Mouse (Mus musculus) limb, embryonic 14.5 days (tissue): ENCODE data around the gene Snap47. TPM values are rescaled to one million over a fixed set of nuclear protein-coding genes. Genes with fewer than 3 reads are reported as not detected.
A peak's percentile ranks its signal among the peaks of the same experiment; 100 is the strongest.

ENCODE experiments used
- ATAC-seq: fragments of 200-750 bp; cut with Nextera tagmentation; 2 replicates; pipeline ENCODE4 v1.8.0; 2017; ENCODE audit warnings: low read depth, moderate number of reproducible peaks, moderate TSS enrichment; ENCODE audit not compliant: low FRiP score
- DNase-seq: peaks from one replicate; pipeline ENCODE4 v3.0.0-alpha.2; 2015; ENCODE audit warnings: low spot score
- H3K27ac ChIP-seq: fragments of 300-500 bp; sonication (generic); replicated peaks from 2 replicates; pipeline ENCODE4 v1.5.1; 2014; ENCODE audit warnings: low read depth, mild to moderate bottlenecking, low read length, moderate library complexity, mixed read lengths
- H3K27me3 ChIP-seq: fragments of 300-500 bp; sonication (generic); 2 replicates; pipeline ENCODE4 v1.6.1; 2014; ENCODE audit warnings: low read length, mixed read lengths; ENCODE audit not compliant: control insufficient read depth, insufficient read depth
- H3K36me3 ChIP-seq: fragments of 300-500 bp; sonication (generic); 2 replicates; pipeline ENCODE4 v1.6.1; 2014; ENCODE audit warnings: mild to moderate bottlenecking, low read length, moderate library complexity, mixed read lengths; ENCODE audit not compliant: control insufficient read depth, insufficient read depth
- H3K4me1 ChIP-seq: fragments of 300-500 bp; sonication (generic); 2 replicates; pipeline ENCODE4 v1.6.1; 2014; ENCODE audit warnings: antibody characterized with exemption, low read length, mixed read lengths; ENCODE audit not compliant: control insufficient read depth, insufficient read depth
- H3K4me2 ChIP-seq: fragments of 300-500 bp; sonication (generic); replicated peaks from 2 replicates; pipeline ENCODE4 v1.6.1; 2014; ENCODE audit warnings: low read depth, mild to moderate bottlenecking, low read length, moderate library complexity; ENCODE audit not compliant: severe bottlenecking
- H3K4me3 ChIP-seq: fragments of 300-500 bp; sonication (generic); replicated peaks from 2 replicates; pipeline ENCODE4 v1.5.1; 2014; ENCODE audit warnings: low read length
- H3K9ac ChIP-seq: fragments of 300-500 bp; sonication (generic); 2 replicates; pipeline ENCODE4 v1.6.1; 2014; ENCODE audit warnings: mild to moderate bottlenecking, low read depth, low read length, moderate library complexity; ENCODE audit not compliant: severe bottlenecking
- H3K9me3 ChIP-seq: fragments of 300-500 bp; sonication (generic); 2 replicates; pipeline ENCODE4 v1.6.1; 2016; ENCODE audit warnings: low read length; ENCODE audit not compliant: control insufficient read depth
- POLR2A ChIP-seq: fragments of 200-500 bp; IDR thresholded peaks from 2 replicates; pipeline ENCODE4 v1.8.0; 2012; ENCODE audit warnings: inconsistent platforms, mild to moderate bottlenecking, moderate library complexity, borderline replicate concordance; ENCODE audit not compliant: insufficient read depth, insufficient read length; ENCODE audit errors: extremely low read depth
- WGBS: fragments of 180-500 bp; shearing (Covaris S2); extraction: QIAGEN DNeasy Blood & Tissue Kit; methylation state at CpG from one replicate; pipeline ENCODE4 v1.1.7; 2014; 5-methylcytosine and 5-hydroxymethylcytosine counted together
- polyA plus RNA-seq, 2 experiments: library from polyadenylated mRNA; depleted of rRNA in 1 of 2; stranded (reverse) in 1 of 2; unstranded in 1 of 2; fragments of >200 nt; fragmentation: Nextera tagmentation in 1 of 2; extraction: Ambion mirVana in 1 of 2; gene quantifications; 2 replicates each; pipeline versions ENCODE4 v1.2.1 to v1.2.3; 2012 to 2014

Gene Snap47
- polyA plus RNA-seq, 2 experiments: 94.2 to 127 TPM

- H3K27me3 ChIP-seq: no peaks in the 10 kb centered on the region
- no peaks in the 10 kb centered on the region for H3K9me3 ChIP-seq
- H3K36me3 ChIP-seq: peaks cover 54% of the 10 kb centered on the region
- 78% methylated on average over 2 of the region's 2 CpGs for WGBS
- H3K4me3 ChIP-seq: no peak overlapping the region
- peaks cover 26% of the 10 kb centered on the region for H3K4me1 ChIP-seq
- no peak overlapping the region for H3K9ac ChIP-seq
- H3K4me2 ChIP-seq: no peak overlapping the region
- TF ChIP-seq POLR2A: no peak
- DNase-seq (no peak), ATAC-seq (no peak)
- H3K27ac ChIP-seq: no peak overlapping the region
These were observed 40.1 kb downstream of the Snap47 start for GRCm38 (mm10) chr11:59410851-59411250.

GRCm38 (mm10) chr11:59405761-59406160 lies 45.2 kb downstream of the Snap47 start:
- Histone ChIP-seq H3K27me3 (no peaks in the 10 kb centered on the region), H3K36me3 (peaks cover 59% of the 10 kb centered on the region), H3K27ac (no peak overlapping the region), H3K4me2 (no peak overlapping the region), H3K9me3 (no peaks in the 10 kb centered on the region), H3K9ac (no peak overlapping the region), H3K4me3 (no peak overlapping the region), H3K4me1 (0 out of 2 replicates have a peak, but pooled peaks cover under 1% of the 10 kb centered on the region)
- no peak for TF ChIP-seq POLR2A
- no peak for ATAC-seq
- DNase-seq: no peak
- 78% methylated on average over 1 of the region's 1 CpGs for WGBS

GRCm38 (mm10) chr11:59400876-59401275 lies 50.1 kb downstream of the Snap47 start:
- no peak overlapping the region for H3K4me2 ChIP-seq
- peaks cover 26% of the 10 kb centered on the region for H3K4me1 ChIP-seq
- no peaks in the 10 kb centered on the region for H3K27me3 ChIP-seq
- no peaks in the 10 kb centered on the region for H3K9me3 ChIP-seq
- H3K36me3 ChIP-seq: peaks cover 26% of the 10 kb centered on the region
- ATAC-seq (no peak), DNase-seq (no peak)
- H3K9ac ChIP-seq: no peak overlapping the region
- TF ChIP-seq POLR2A: no peak
- H3K4me3 ChIP-seq: no peak overlapping the region
- no peak overlapping the region for H3K27ac ChIP-seq
- WGBS: 71% methylated on average over 2 of the region's 2 CpGs

- DNase-seq: peak; percentile 54
- Histone ChIP-seq H3K9me3 (no peaks in the 10 kb centered on the region), H3K9ac (no peak overlapping the region), H3K4me3 (no peak overlapping the region), H3K27ac (peak overlapping the region; percentile 58), H3K4me1 (peaks cover 26% of the 10 kb centered on the region), H3K4me2 (no peak overlapping the region), H3K36me3 (peaks cover 18% of the 10 kb centered on the region; the same call in 1 of the 2 replicates), H3K27me3 (no peaks in the 10 kb centered on the region)
- ATAC-seq: peak; percentile 34; the same call in 1 of the 2 replicates
- no peak for TF ChIP-seq POLR2A
- 28% methylated on average over 8 of the region's 8 CpGs for WGBS
These were observed 51.2 kb downstream of the Snap47 start for GRCm38 (mm10) chr11:59399830-59400229.

- no peak overlapping the region for H3K4me2 ChIP-seq
- no peak for TF ChIP-seq POLR2A
- DNase-seq (peak; percentile 67), ATAC-seq (no peak)
- H3K27ac ChIP-seq: peak overlapping the region; percentile 63
- no peak overlapping the region for H3K4me3 ChIP-seq
- 0 out of 2 replicates have a peak, but pooled peaks cover 2% of the 10 kb centered on the region for H3K36me3 ChIP-seq
- H3K27me3 ChIP-seq: no peaks in the 10 kb centered on the region
- no peaks in the 10 kb centered on the region for H3K9me3 ChIP-seq
- peaks cover 34% of the 10 kb centered on the region for H3K4me1 ChIP-seq
- H3K9ac ChIP-seq: no peak overlapping the region
- 44% methylated on average over 22 of the region's 22 CpGs for WGBS
These were observed 53.2 kb downstream of the Snap47 start for GRCm38 (mm10) chr11:59397536-59398371.
